Mouse (Mus musculus) midbrain, embryonic 12.5 days (tissue): Measurements from ENCODE around the gene Fus. TPM values are rescaled to one million over a fixed set of nuclear protein-coding genes. Genes with fewer than 3 reads are reported as not detected.
"Not testable (repeated sequence)": the region's sequence is repeated elsewhere in the genome, so short reads cannot be mapped to it uniquely, and the experiment has no call there.

Source experiments
- ATAC-seq: fragments of 200-750 bp; cut with Nextera tagmentation; 2 replicates; pipeline ENCODE4 v1.8.0; 2017; ENCODE audit warnings: low read depth, moderate TSS enrichment, moderate library complexity; ENCODE audit not compliant: low FRiP score
- H3K27ac ChIP-seq: fragments of 300-500 bp; sonication (generic); replicated peaks from 2 replicates; pipeline ENCODE4 v1.5.1; 2016; ENCODE audit warnings: mild to moderate bottlenecking
- H3K27me3 ChIP-seq: fragments of 300-500 bp; sonication (generic); 2 replicates; pipeline ENCODE4 v1.6.1; 2016; ENCODE audit warnings: mild to moderate bottlenecking
- H3K36me3 ChIP-seq: fragments of 300-500 bp; sonication (generic); 2 replicates; pipeline ENCODE4 v1.6.1; 2016
- H3K4me1 ChIP-seq: fragments of 300-500 bp; sonication (generic); 2 replicates; pipeline ENCODE4 v1.6.1; 2016
- H3K4me2 ChIP-seq: fragments of 300-500 bp; sonication (generic); replicated peaks from 2 replicates; pipeline ENCODE4 v1.6.1; 2016; ENCODE audit warnings: mild to moderate bottlenecking, moderate library complexity
- H3K4me3 ChIP-seq: fragments of 300-500 bp; sonication (generic); 2 replicates; pipeline ENCODE4 v1.5.1; 2016; ENCODE audit warnings: mild to moderate bottlenecking
- H3K9ac ChIP-seq: fragments of 300-500 bp; sonication (generic); replicated peaks from 2 replicates; pipeline ENCODE4 v1.6.1; 2016; ENCODE audit warnings: mild to moderate bottlenecking, moderate library complexity
- H3K9me3 ChIP-seq: fragments of 300-500 bp; sonication (generic); 2 replicates; pipeline ENCODE4 v1.6.1; 2016; ENCODE audit warnings: mild to moderate bottlenecking
- WGBS: fragments of 180-500 bp; shearing (Covaris S2); methylation state at CpG from one replicate; pipeline ENCODE4 v1.1.7; 2016; 5-methylcytosine and 5-hydroxymethylcytosine counted together
- polyA plus RNA-seq: library from polyadenylated mRNA; unstranded; fragments of >200 nt; fragmentation: Nextera tagmentation; extraction: Ambion mirVana; gene quantifications from 2 replicates; pipeline ENCODE4 v1.2.1, GENCODE M21; 2016

Fus gene
- polyA plus RNA-seq, 1 experiment from 2014 or later, result 518 TPM

DNA sequence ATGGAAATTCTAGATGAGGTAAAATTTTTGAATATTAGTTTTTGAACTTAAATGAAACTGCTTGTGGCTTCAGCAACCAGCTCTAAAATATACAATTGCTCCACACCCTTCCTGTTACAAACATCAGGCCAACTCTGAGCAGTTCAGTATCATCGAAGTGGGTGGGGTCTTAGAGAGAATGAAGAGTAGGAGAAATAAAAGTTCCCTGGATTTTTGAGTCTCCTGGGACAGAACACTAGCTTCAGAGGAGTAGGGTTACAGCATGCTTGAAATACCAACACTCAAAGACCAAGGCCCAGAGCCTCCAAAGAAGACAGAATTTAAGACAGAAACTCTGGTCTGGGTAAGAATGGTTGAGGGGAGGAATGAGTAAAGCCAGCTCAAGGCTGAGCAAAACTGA is 32.2 kb downstream of the Fus start:
- no peak overlapping the region for H3K4me3 ChIP-seq
- no peak for ATAC-seq
- H3K9me3 ChIP-seq, result no peaks in the 10 kb centered on the region
- H3K27ac ChIP-seq, result no peak overlapping the region
- WGBS, result 91% methylated on average over 1 of the region's 1 CpGs
- H3K4me2 ChIP-seq, result no peak overlapping the region
- peaks cover 11% of the 10 kb centered on the region; the same call in 1 of the 2 replicates for H3K27me3 ChIP-seq
- no peaks in the 10 kb centered on the region for H3K36me3 ChIP-seq
- H3K4me1 ChIP-seq, result no peaks in the 10 kb centered on the region
- H3K9ac ChIP-seq, result no peak overlapping the region

DNA sequence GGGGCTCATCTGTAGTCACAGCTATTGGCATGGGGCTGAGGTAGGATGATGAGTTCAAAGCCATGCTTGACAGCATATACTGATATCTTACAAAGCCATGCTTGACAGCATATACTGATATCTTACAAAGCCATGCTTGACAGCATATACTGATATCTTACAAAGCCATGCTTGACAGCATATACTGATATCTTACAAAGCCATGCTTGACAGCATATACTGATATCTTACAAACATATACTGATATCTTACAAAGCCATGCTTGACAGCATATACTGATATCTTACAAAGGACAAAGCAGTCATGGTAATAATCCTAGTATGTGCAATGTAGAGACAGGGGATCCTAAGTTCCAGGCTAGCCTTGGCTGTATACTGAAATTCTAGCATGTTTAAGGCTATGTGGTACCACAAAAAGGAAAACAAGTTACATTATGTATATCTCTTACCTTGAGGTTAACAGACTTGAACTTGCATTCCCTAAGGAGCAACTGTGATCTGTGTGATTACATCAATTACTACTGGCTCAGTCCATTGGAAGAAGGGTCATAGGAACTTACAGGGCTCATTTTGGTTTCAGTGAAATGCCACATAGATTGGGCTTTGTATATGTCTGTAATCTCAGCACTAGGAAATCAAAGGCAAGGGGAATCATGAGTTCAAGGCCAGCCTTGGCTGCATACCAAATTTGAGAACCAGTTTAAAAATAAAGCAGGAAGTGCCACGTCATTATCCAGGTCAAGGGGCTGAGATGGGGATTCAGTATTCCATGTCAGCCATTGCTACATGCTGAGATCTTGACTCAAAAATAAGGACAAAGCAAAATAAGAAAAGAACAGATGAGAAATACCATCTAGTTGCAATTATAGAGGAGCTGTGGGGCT is 33.1 kb downstream of the Fus start:
- no peak overlapping the region for H3K4me2 ChIP-seq
- no peaks in the 10 kb centered on the region for H3K36me3 ChIP-seq
- H3K9me3 ChIP-seq, result no peaks in the 10 kb centered on the region
- peaks cover 20% of the 10 kb centered on the region; the same call in 1 of the 2 replicates for H3K27me3 ChIP-seq
- H3K9ac ChIP-seq, result no peak overlapping the region
- 76% methylated on average over 1 of the region's 1 CpGs for WGBS
- H3K4me3 ChIP-seq, result no peak overlapping the region
- no peak for ATAC-seq
- H3K4me1 ChIP-seq, result no peaks in the 10 kb centered on the region
- H3K27ac ChIP-seq, result no peak overlapping the region

DNA sequence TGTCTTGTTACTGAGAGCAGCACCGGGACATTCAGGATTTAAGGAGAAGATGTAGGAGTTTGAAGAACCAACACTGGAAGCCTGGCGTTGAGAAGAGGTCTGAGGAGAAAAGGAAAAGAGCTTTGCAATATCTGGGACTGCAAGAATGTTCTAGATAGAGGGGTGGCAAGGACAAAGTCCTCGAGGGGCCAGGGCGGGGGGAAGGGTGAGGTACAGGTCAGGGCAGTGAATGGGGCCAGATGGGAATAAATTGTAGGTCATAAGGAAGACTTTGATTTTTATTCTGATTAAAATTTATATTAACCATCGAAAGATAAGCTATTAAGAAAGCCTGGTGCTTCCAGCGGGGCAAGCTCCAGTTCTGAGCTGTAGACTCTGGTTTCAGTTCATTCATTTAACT is 35.8 kb downstream of the Fus start:
- Histone ChIP-seq H3K27ac (no peak overlapping the region), H3K9ac (no peak overlapping the region), H3K27me3 (peaks cover 20% of the 10 kb centered on the region; the same call in 1 of the 2 replicates), H3K4me3 (no peak overlapping the region), H3K36me3 (no peaks in the 10 kb centered on the region), H3K4me2 (no peak overlapping the region), H3K9me3 (no peaks in the 10 kb centered on the region), H3K4me1 (no peaks in the 10 kb centered on the region)
- WGBS, result 83% methylated on average over 6 of the region's 6 CpGs
- no peak for ATAC-seq

- Histone ChIP-seq H3K27ac (no peak within 1 kb of the TSS), H3K27me3 (peaks cover 20% of the 10 kb centered on the region; the same call in 1 of the 2 replicates), H3K4me1 (no peaks in the 10 kb centered on the region), H3K4me3 (no peak within 1 kb of the TSS), H3K9me3 (no peaks in the 10 kb centered on the region), H3K9ac (no peak within 1 kb of the TSS; the same call in 1 of the 2 replicates), H3K36me3 (no peaks in the 10 kb centered on the region), H3K4me2 (peak within 1 kb of the TSS; percentile 2; the same call in 1 of the 2 replicates)
- WGBS, result 91% methylated on average over 2 of the region's 2 CpGs
- no peak for ATAC-seq
Observed at GRCm38 (mm10) chr7:128003688-128004087, 36.4 kb downstream of the Fus start, which contains the start of gene Trim72. Trim72 (plus strand) TSS chr7:128003949.

DNA sequence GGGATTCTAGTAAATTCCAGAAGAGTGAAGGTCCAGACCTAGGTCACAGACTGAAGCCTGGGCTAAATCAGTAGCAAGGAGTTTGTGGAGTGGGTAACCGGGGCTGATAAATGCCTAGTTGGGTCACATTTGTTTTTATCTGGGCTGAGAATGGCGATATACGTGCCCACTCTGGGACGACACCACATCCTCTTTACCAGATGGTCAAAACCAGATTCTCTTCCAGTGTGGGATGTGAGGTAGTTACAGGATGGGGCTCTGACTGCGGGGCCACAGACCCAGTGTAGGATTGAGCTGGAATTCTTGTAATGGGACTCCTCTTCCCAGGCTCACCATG is 36.9 kb downstream of the Fus start:
- H3K4me2 ChIP-seq, result no peak overlapping the region; the same call in 1 of the 2 replicates
- H3K27ac ChIP-seq, result no peak overlapping the region
- no peaks in the 10 kb centered on the region for H3K36me3 ChIP-seq
- no peaks in the 10 kb centered on the region for H3K9me3 ChIP-seq
- ATAC-seq, result no peak
- H3K4me1 ChIP-seq, result no peaks in the 10 kb centered on the region
- no peak overlapping the region for H3K4me3 ChIP-seq
- 75% methylated on average over 5 of the region's 5 CpGs for WGBS
- H3K27me3 ChIP-seq, result peaks cover 20% of the 10 kb centered on the region; the same call in 1 of the 2 replicates
- H3K9ac ChIP-seq, result no peak overlapping the region

- no peak for ATAC-seq
- H3K4me2 ChIP-seq, result peak overlapping the region; percentile 2; the same call in 1 of the 2 replicates
- no peak overlapping the region for H3K27ac ChIP-seq
- H3K4me1 ChIP-seq, result no peaks in the 10 kb centered on the region
- H3K9me3 ChIP-seq, result no peaks in the 10 kb centered on the region
- no peak overlapping the region; the same call in 1 of the 2 replicates for H3K9ac ChIP-seq
- H3K27me3 ChIP-seq, result peaks cover 20% of the 10 kb centered on the region; the same call in 1 of the 2 replicates
- WGBS, result 28% methylated on average over 35 of the region's 35 CpGs
- no peak overlapping the region for H3K4me3 ChIP-seq
- H3K36me3 ChIP-seq, result no peaks in the 10 kb centered on the region
Observed at GRCm38 (mm10) chr7:128004487-128005362, 37.5 kb downstream of the Fus start.

GRCm38 (mm10) chr7:128006193-128006592 is 38.9 kb downstream of the Fus start:
- ATAC-seq, result no peak

DNA sequence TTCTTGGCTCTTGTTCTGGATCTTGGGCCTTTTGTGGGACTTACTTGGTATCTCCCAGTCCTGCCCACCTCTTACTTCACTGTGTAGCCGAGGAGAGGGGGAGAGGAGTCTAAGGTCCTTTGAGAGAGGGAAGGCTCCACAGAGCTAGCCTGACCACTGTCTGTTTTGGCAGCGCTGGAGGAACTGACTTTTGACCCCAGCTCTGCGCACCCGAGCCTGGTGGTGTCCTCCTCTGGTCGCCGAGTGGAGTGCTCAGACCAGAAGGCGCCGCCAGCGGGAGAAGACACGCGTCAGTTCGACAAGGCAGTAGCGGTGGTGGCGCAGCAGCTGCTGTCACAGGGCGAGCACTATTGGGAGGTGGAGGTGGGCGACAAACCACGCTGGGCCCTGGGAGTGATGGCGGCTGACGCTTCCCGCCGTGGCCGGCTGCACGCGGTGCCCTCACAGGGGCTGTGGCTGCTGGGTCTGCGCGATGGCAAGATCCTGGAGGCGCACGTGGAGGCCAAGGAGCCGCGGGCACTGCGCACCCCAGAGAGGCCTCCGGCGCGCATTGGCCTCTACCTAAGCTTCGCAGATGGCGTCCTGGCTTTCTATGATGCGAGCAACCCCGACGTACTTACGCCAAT is 42.6 kb downstream of the Fus start:
- 0 out of 2 replicates have a peak overlapping the region, but pooled peaks have one; percentile 5 for H3K4me2 ChIP-seq
- no peaks in the 10 kb centered on the region for H3K36me3 ChIP-seq
- H3K9me3 ChIP-seq, result no peaks in the 10 kb centered on the region
- H3K4me3 ChIP-seq, result 0 out of 2 replicates have a peak overlapping the region, but pooled peaks have one; percentile 4
- no peak for ATAC-seq
- H3K4me1 ChIP-seq, result no peaks in the 10 kb centered on the region
- 56% methylated on average over 40 of the region's 40 CpGs for WGBS
- H3K9ac ChIP-seq, result no peak overlapping the region
- H3K27me3 ChIP-seq, result peaks cover 5% of the 10 kb centered on the region; the same call in 1 of the 2 replicates
- H3K27ac ChIP-seq, result no peak overlapping the region

More at GRCm38 (mm10) chr7:128006193-128006592, 38.9 kb downstream of the Fus start:
- H3K4me3 ChIP-seq, result no peak overlapping the region
- no peaks in the 10 kb centered on the region for H3K36me3 ChIP-seq
- no peak overlapping the region for H3K9ac ChIP-seq
- H3K27me3 ChIP-seq, result peaks cover 20% of the 10 kb centered on the region; the same call in 1 of the 2 replicates
- WGBS, result 79% methylated on average over 7 of the region's 7 CpGs
- H3K4me1 ChIP-seq, result no peaks in the 10 kb centered on the region
- H3K27ac ChIP-seq, result no peak overlapping the region
- H3K9me3 ChIP-seq, result no peaks in the 10 kb centered on the region
- H3K4me2 ChIP-seq, result no peak overlapping the region

GRCm38 (mm10) chr7:128012136-128012780 is 45.0 kb downstream of the Fus start:
- ATAC-seq, result no peak
- H3K4me3 ChIP-seq, result no peak overlapping the region
- no peak overlapping the region for H3K27ac ChIP-seq
- no peaks in the 10 kb centered on the region for H3K4me1 ChIP-seq
- no peaks in the 10 kb centered on the region; the same call in 1 of the 2 replicates for H3K27me3 ChIP-seq
- 83% methylated on average over 13 of the region's 13 CpGs for WGBS
- H3K36me3 ChIP-seq, result no peaks in the 10 kb centered on the region
- no peak overlapping the region for H3K9ac ChIP-seq
- no peak overlapping the region for H3K4me2 ChIP-seq
- no peaks in the 10 kb centered on the region for H3K9me3 ChIP-seq

DNA sequence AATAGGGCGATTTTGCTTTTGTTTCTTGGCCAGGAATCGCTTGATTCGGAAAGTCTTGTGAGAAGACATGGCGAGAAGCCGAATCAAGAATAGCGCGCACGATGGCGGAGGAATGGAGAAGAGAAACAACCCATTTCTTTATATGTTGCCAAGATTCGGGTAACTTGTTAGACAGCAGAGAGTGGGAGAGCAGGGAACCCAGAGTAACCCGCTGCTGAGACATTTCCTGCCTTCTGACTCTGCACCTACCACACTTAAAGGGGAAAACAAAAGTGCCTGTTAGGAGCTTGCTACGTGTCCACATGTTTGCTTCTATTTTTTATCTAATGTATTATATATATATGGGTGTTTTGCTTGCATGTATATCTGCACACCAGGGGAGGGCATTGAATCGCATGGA is 45.9 kb downstream of the Fus start:
- no peak overlapping the region for H3K27ac ChIP-seq
- H3K36me3 ChIP-seq, result no peaks in the 10 kb centered on the region
- WGBS, result 92% methylated on average over 13 of the region's 13 CpGs
- no peaks in the 10 kb centered on the region for H3K9me3 ChIP-seq
- H3K4me2 ChIP-seq, result no peak overlapping the region
- H3K27me3 ChIP-seq, result no peaks in the 10 kb centered on the region; the same call in 1 of the 2 replicates
- no peak overlapping the region for H3K9ac ChIP-seq
- ATAC-seq, result no peak
- no peak overlapping the region for H3K4me3 ChIP-seq
- H3K4me1 ChIP-seq, result no peaks in the 10 kb centered on the region

- 89% methylated on average over 5 of the region's 5 CpGs for WGBS
- not testable (repeated sequence) for ATAC-seq, H3K4me3 ChIP-seq
Observed at GRCm38 (mm10) chr7:128016134-128016533, 48.9 kb downstream of the Fus start.

More at GRCm38 (mm10) chr7:128016134-128016533, 48.9 kb downstream of the Fus start:
- not testable (repeated sequence) for H3K4me2 ChIP-seq, H3K4me1 ChIP-seq, H3K27me3 ChIP-seq, H3K36me3 ChIP-seq, H3K27ac ChIP-seq, H3K9me3 ChIP-seq, H3K9ac ChIP-seq
